ENCODE assay signal across 12 mouse cellular contexts in the genomic region with DNA sequence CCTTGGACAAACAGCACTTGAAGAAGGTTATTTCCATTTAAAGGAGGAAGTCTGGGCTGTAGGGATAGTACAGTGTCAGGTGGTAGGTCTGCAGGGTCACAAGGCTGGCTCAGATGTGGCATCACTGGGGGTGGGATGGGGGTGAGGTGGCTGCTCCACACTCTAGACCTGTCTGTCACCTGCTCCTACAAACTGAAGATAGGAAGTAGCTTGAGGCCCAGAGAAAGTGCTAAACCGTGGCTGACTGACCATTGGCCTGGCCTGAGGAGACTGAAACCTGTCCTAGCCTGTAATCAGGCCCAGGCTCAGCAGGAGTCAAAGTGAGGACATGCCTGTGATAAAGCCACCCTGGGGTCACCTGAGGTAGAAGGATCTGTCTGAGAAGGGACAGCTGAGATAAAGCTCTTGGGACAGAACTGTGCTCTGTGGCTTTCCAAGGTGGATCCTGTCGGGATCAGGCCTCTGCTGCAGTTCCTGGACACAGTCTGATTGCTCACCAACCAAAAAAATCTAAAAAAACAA. TPM values are rescaled to one million over a fixed set of nuclear protein-coding genes. Genes with fewer than 3 reads are reported as not detected.
DNase-seq lines count a peak whose midpoint lies in the region; ATAC-seq and TF ChIP-seq lines count a peak whose summit lies in the region.
"Had no signal": no experiment of that assay in that cellular context is flagged by ENCODE, and none has a peak within 500 bp of the region (broad histone marks: within the 10 kb centered on the region; RNA-seq: fewer than 3 reads in every experiment).

No protein-coding gene starts in this region.

- no peaks in the 10 kb centered on the region for H3K27me3 ChIP-seq in kidney, embryonic 16.5 days (ENCODE audit: insufficient read depth, low read length)
- H3K27me3 ChIP-seq in embryonic facial prominence, embryonic 10.5 days (replicated peaks; ENCODE audit: low read depth, poor library complexity, severe bottlenecking) = no peaks in the 10 kb centered on the region
- H3K27me3 ChIP-seq in forebrain, embryonic 14.5 days (replicated peaks; ENCODE audit: control insufficient read depth, insufficient read depth, low read length) = no peaks in the 10 kb centered on the region
- no peaks in the 10 kb centered on the region for H3K27me3 ChIP-seq in liver, embryonic 14.5 days (ENCODE audit: control insufficient read depth, insufficient read depth, low read length)

- no peak overlapping the region; the same call in 1 of the 2 replicates for H3K9ac ChIP-seq in kidney, embryonic 16.5 days (replicated peaks; ENCODE audit: low read length)
- peak overlapping the region; percentile 56; the same call in 1 of the 2 replicates for H3K9ac ChIP-seq in forebrain, embryonic 14.5 days (ENCODE audit: low read length)
- H3K9ac ChIP-seq in liver, embryonic 14.5 days (replicated peaks) = peak overlapping the region; percentile 57

- peaks cover 26% of the 10 kb centered on the region for H3K4me1 ChIP-seq in kidney, embryonic 16.5 days (ENCODE audit: insufficient read depth, low read length)
- peaks cover 42% of the 10 kb centered on the region for H3K4me1 ChIP-seq in embryonic facial prominence, embryonic 10.5 days
- peaks cover 21% of the 10 kb centered on the region for H3K4me1 ChIP-seq in forebrain, embryonic 14.5 days (ENCODE audit: control insufficient read depth, insufficient read depth, low read length)
- peaks cover 43 to 56% of the 10 kb centered on the region in 2 experiments for H3K4me1 ChIP-seq in liver, embryonic 14.5 days (replicated peaks; ENCODE audit: control insufficient read depth in 2 of 2, insufficient read depth in 2 of 2, low read length in 1 of 2)

- H3K9me3 ChIP-seq in kidney, embryonic 16.5 days (ENCODE audit: low read length) = no peaks in the 10 kb centered on the region
- H3K9me3 ChIP-seq in embryonic facial prominence, embryonic 10.5 days = no peaks in the 10 kb centered on the region
- no peaks in the 10 kb centered on the region for H3K9me3 ChIP-seq in forebrain, embryonic 14.5 days (replicated peaks; ENCODE audit: control insufficient read depth, low read length)
- H3K9me3 ChIP-seq in liver, embryonic 14.5 days (ENCODE audit: control insufficient read depth, low read length) = no peaks in the 10 kb centered on the region
- H3K9me3 ChIP-seq: G1E had no signal

- WGBS in kidney, embryonic 16.5 days = 42% methylated on average over 2 of the region's 2 CpGs
- 40% methylated on average over 2 of the region's 2 CpGs for WGBS in embryonic facial prominence, embryonic 10.5 days
- WGBS in forebrain, embryonic 14.5 days = 59% methylated on average over 2 of the region's 2 CpGs
- 10% methylated on average over 2 of the region's 2 CpGs for WGBS in liver, embryonic 14.5 days (ENCODE audit: insufficient replicate concordance)

- no peak overlapping the region for H3K4me3 ChIP-seq in kidney, embryonic 16.5 days (ENCODE audit: low read length)
- H3K4me3 ChIP-seq in embryonic facial prominence, embryonic 10.5 days = peak overlapping the region; percentile 81; the same call in 1 of the 2 replicates
- no peak overlapping the region for H3K4me3 ChIP-seq in forebrain, embryonic 14.5 days (ENCODE audit: low read depth, low read length)
- peak overlapping the region in 1 of 2 experiments; percentile 19; a peak in 1 of 4 replicates for H3K4me3 ChIP-seq in liver, embryonic 14.5 days (ENCODE audit: insufficient read depth in 1 of 2, low read depth in 2 of 2, low read length in 2 of 2)

- TF ChIP-seq CTCF in liver, embryonic 14.5 days (IDR thresholded peaks at IDR 0.05; ENCODE audit: low read depth) = no peak

- peaks cover under 1% of the 10 kb centered on the region; the same call in 1 of the 2 replicates for H3K36me3 ChIP-seq in kidney, embryonic 16.5 days (ENCODE audit: insufficient read depth, low read length)
- peaks cover 17% of the 10 kb centered on the region for H3K36me3 ChIP-seq in embryonic facial prominence, embryonic 10.5 days (replicated peaks)
- peaks cover 11% of the 10 kb centered on the region for H3K36me3 ChIP-seq in forebrain, embryonic 14.5 days (ENCODE audit: control insufficient read depth, insufficient read depth, low read length)
- H3K36me3 ChIP-seq in liver, embryonic 14.5 days (replicated peaks; ENCODE audit: control insufficient read depth, insufficient read depth, low read depth) = peaks cover 11% of the 10 kb centered on the region

- no peak for ATAC-seq in kidney, embryonic 16.5 days (ENCODE audit: low FRiP score, low TSS enrichment)
- ATAC-seq in forebrain, embryonic 14.5 days = no peak
- peak; percentile 9; the same call in 1 of the 2 replicates for ATAC-seq in liver, embryonic 14.5 days (ENCODE audit: insufficient read depth)

- H3K27ac ChIP-seq in kidney, embryonic 16.5 days (ENCODE audit: low read length) = no peak overlapping the region
- peak overlapping the region; percentile 85 for H3K27ac ChIP-seq in embryonic facial prominence, embryonic 10.5 days (replicated peaks)
- no peak overlapping the region for H3K27ac ChIP-seq in forebrain, embryonic 14.5 days (ENCODE audit: low read depth, low read length)
- peak overlapping the region; percentile 98 for H3K27ac ChIP-seq in liver, embryonic 14.5 days

- H3K4me2 ChIP-seq in kidney, embryonic 16.5 days (replicated peaks; ENCODE audit: low read depth, low read length) = peak overlapping the region; percentile 71; the same call in 1 of the 2 replicates
- H3K4me2 ChIP-seq in forebrain, embryonic 14.5 days (ENCODE audit: low read length) = peak overlapping the region; percentile 91; the same call in 1 of the 2 replicates
- H3K4me2 ChIP-seq in liver, embryonic 14.5 days (ENCODE audit: low read depth) = peak overlapping the region; percentile 67

- no peak for TF ChIP-seq EP300 in liver, embryonic 14.5 days (IDR thresholded peaks at IDR 0.05; ENCODE audit: low read depth)

- no peak for DNase-seq in kidney, postnatal 10 days
- no peak for DNase-seq in embryonic facial prominence, embryonic 10.5 days (ENCODE audit: low spot score)
- no peak for DNase-seq in forebrain, embryonic 14.5 days (ENCODE audit: low spot score)
- DNase-seq in liver, embryonic 14.5 days (ENCODE audit: low read depth in 3 of 3, low spot score in 3 of 3) = peak in 2 of 3 experiments; percentile 58 to 68
- DNase-seq in thymus, adult 18-20 months = no peak
- DNase-seq in layer of hippocampus, adult 11-12 months (ENCODE audit: low spot score) = no peak
- DNase-seq: adrenal gland, adult 8-10 months; heart, postnatal 4 days; layer of hippocampus, adult 9-11 months had no signal

RNA-seq across cellular contexts. Expression of gene Map1lc3b, which starts 0.9 kb away (rescaled TPM):
- 201 and 211 TPM in 2 replicates for polyA plus RNA-seq in kidney, embryonic 16.5 days (2015; fragmentation: Nextera tagmentation; extraction: Ambion mirVana)
- 199 and 215 TPM in 2 replicates for polyA plus RNA-seq in embryonic facial prominence, embryonic 10.5 days (2016; fragmentation: Nextera tagmentation; extraction: Ambion mirVana)
- polyA plus RNA-seq in forebrain, embryonic 14.5 days (2014; fragmentation: Nextera tagmentation; extraction: Ambion mirVana) = 435 and 464 TPM in 2 replicates
- polyA plus RNA-seq in liver, embryonic 14.5 days (2012; rRNA removed) = 19.4 and 20.9 TPM in 2 replicates
- 147 TPM in 2 replicates for polyA plus RNA-seq in liver, embryonic 14.5 days (2014; fragmentation: Nextera tagmentation; extraction: Ambion mirVana)

RNA-seq across cellular contexts. Expression of gene Fbxo31, which starts 10.7 kb away (rescaled TPM):
- polyA plus RNA-seq in kidney, embryonic 16.5 days (2015; fragmentation: Nextera tagmentation; extraction: Ambion mirVana) = 14.7 and 16.2 TPM in 2 replicates
- polyA plus RNA-seq in embryonic facial prominence, embryonic 10.5 days (2016; fragmentation: Nextera tagmentation; extraction: Ambion mirVana) = 13.9 and 15.0 TPM in 2 replicates
- polyA plus RNA-seq in forebrain, embryonic 14.5 days (2014; fragmentation: Nextera tagmentation; extraction: Ambion mirVana) = 17.5 and 26.3 TPM in 2 replicates
- polyA plus RNA-seq in liver, embryonic 14.5 days (2012; rRNA removed) = 4.7 and 5.8 TPM in 2 replicates
- 6.6 and 7.1 TPM in 2 replicates for polyA plus RNA-seq in liver, embryonic 14.5 days (2014; fragmentation: Nextera tagmentation; extraction: Ambion mirVana)

RNA-seq across cellular contexts. Expression of gene 1700018B08Rik, which starts 45.1 kb away (rescaled TPM):
- polyA plus RNA-seq in kidney, embryonic 16.5 days (2015; fragmentation: Nextera tagmentation; extraction: Ambion mirVana) = not detected in 2 replicates
- polyA plus RNA-seq in embryonic facial prominence, embryonic 10.5 days (2016; fragmentation: Nextera tagmentation; extraction: Ambion mirVana) = not detected in 2 replicates
- polyA plus RNA-seq in forebrain, embryonic 14.5 days (2014; fragmentation: Nextera tagmentation; extraction: Ambion mirVana) = not detected in 2 replicates
- polyA plus RNA-seq in liver, embryonic 14.5 days (2012; rRNA removed) = not detected in 2 replicates
- not detected in 2 replicates for polyA plus RNA-seq in liver, embryonic 14.5 days (2014; fragmentation: Nextera tagmentation; extraction: Ambion mirVana)
- polyA plus RNA-seq: frontal cortex, adult 2 months; G1E had no signal

Comparison
In these comparisons a context has a peak if more than half of its experiments do, and no peak if none do; other contexts are left out.
1. H3K27ac ChIP-seq: peak in embryonic facial prominence, embryonic 10.5 days (single experiment) and liver, embryonic 14.5 days (single experiment); none in kidney, embryonic 16.5 days (single experiment) and forebrain, embryonic 14.5 days (single experiment).
2. DNase-seq: peak in liver, embryonic 14.5 days (2 of 3); none in kidney, postnatal 10 days (single experiment), embryonic facial prominence, embryonic 10.5 days (single experiment), forebrain, embryonic 14.5 days (single experiment), thymus, adult 18-20 months (0 of 2) and layer of hippocampus, adult 11-12 months (single experiment).
3. Peak in every context shown above with its lines, with median percentiles within 50 percentile points of each other: H3K4me2 ChIP-seq.